Mouse (Mus musculus): ENCODE results near the gene Adamtsl1. TPM values are rescaled to one million over a fixed set of nuclear protein-coding genes. Genes with fewer than 3 reads are reported as not detected.

The Adamtsl1 gene
- polyA plus RNA-seq, 1 experiment, result 0.48 TPM

GRCm38 (mm10) chr4:85591037-85591436 is 77.1 kb downstream of the Adamtsl1 start:
- TF ChIP-seq CTCF (IDR thresholded peaks at IDR 0.05; ENCODE audit: control insufficient read depth, insufficient read depth, insufficient read length), result no peak
- no peak for TF ChIP-seq USF1 (IDR thresholded peaks at IDR 0.05; ENCODE audit: low read depth)
- no peak overlapping the region for H3ac ChIP-seq (ENCODE audit: control insufficient read depth, insufficient read length, low read depth)
- no peaks in the 10 kb centered on the region for H3K79me2 ChIP-seq (ENCODE audit: control insufficient read depth, insufficient read depth)
- H3K27me3 ChIP-seq (ENCODE audit: control insufficient read depth, insufficient read depth, insufficient read length), result no peaks in the 10 kb centered on the region
- no peaks in the 10 kb centered on the region for H3K79me3 ChIP-seq (ENCODE audit: low read depth)
- H3K36me3 ChIP-seq (ENCODE audit: control insufficient read depth, insufficient read depth), result no peaks in the 10 kb centered on the region
- H3K4me3 ChIP-seq (ENCODE audit: insufficient read depth, poor library complexity, severe bottlenecking), result no peak overlapping the region

- no peaks in the 10 kb centered on the region for H3K36me3 ChIP-seq (ENCODE audit: control insufficient read depth, insufficient read depth)
- H3K4me3 ChIP-seq (ENCODE audit: insufficient read depth, poor library complexity, severe bottlenecking), result no peak overlapping the region
- H3K79me3 ChIP-seq (ENCODE audit: low read depth), result no peaks in the 10 kb centered on the region
- H3ac ChIP-seq (ENCODE audit: control insufficient read depth, insufficient read length, low read depth), result no peak overlapping the region
- TF ChIP-seq CEBPB (IDR thresholded peaks at IDR 0.05; ENCODE audit: low read depth), result no peak
- no peak for TF ChIP-seq MYOD1 (IDR thresholded peaks at IDR 0.05; ENCODE audit: control insufficient read depth, insufficient read length, low read depth)
- TF ChIP-seq CTCF (IDR thresholded peaks at IDR 0.05; ENCODE audit: control insufficient read depth, insufficient read depth, insufficient read length), result no peak
- TF ChIP-seq USF1 (IDR thresholded peaks at IDR 0.05; ENCODE audit: low read depth), result no peak
- TF ChIP-seq MYOG (IDR thresholded peaks at IDR 0.05; ENCODE audit: control insufficient read depth, extremely low read depth, insufficient read length), result no peak
- TF ChIP-seq FOSL1 (IDR thresholded peaks at IDR 0.05; ENCODE audit: insufficient read depth, low read length, poor library complexity, severe bottlenecking), result no peak
- no peak for TF ChIP-seq MAX (IDR thresholded peaks at IDR 0.05)
- no peaks in the 10 kb centered on the region for H3K79me2 ChIP-seq (ENCODE audit: control insufficient read depth, insufficient read depth)
- no peaks in the 10 kb centered on the region for H3K27me3 ChIP-seq (ENCODE audit: control insufficient read depth, insufficient read depth, insufficient read length)
These were observed 80.2 kb downstream of the Adamtsl1 start for GRCm38 (mm10) chr4:85594159-85594558.

GRCm38 (mm10) chr4:85613331-85613730 is 99.4 kb downstream of the Adamtsl1 start:
- H3K79me2 ChIP-seq (ENCODE audit: control insufficient read depth, insufficient read depth), result no peaks in the 10 kb centered on the region
- TF ChIP-seq MYOG (IDR thresholded peaks at IDR 0.05; ENCODE audit: control insufficient read depth, extremely low read depth, insufficient read length) (no peak), CEBPB (IDR thresholded peaks at IDR 0.05; ENCODE audit: low read depth) (no peak), USF1 (IDR thresholded peaks at IDR 0.05; ENCODE audit: low read depth) (no peak), CTCF (IDR thresholded peaks at IDR 0.05; ENCODE audit: control insufficient read depth, insufficient read depth, insufficient read length) (no peak), MAX (IDR thresholded peaks at IDR 0.05) (no peak), FOSL1 (IDR thresholded peaks at IDR 0.05; ENCODE audit: insufficient read depth, low read length, poor library complexity, severe bottlenecking) (no peak), MYOD1 (IDR thresholded peaks at IDR 0.05; ENCODE audit: control insufficient read depth, insufficient read length, low read depth) (no peak)
- no peaks in the 10 kb centered on the region for H3K36me3 ChIP-seq (ENCODE audit: control insufficient read depth, insufficient read depth)
- no peak overlapping the region for H3K4me3 ChIP-seq (ENCODE audit: insufficient read depth, poor library complexity, severe bottlenecking)
- no peaks in the 10 kb centered on the region for H3K27me3 ChIP-seq (ENCODE audit: control insufficient read depth, insufficient read depth, insufficient read length)
- H3ac ChIP-seq (ENCODE audit: control insufficient read depth, insufficient read length, low read depth), result no peak overlapping the region
- H3K79me3 ChIP-seq (ENCODE audit: low read depth), result no peaks in the 10 kb centered on the region

- no peak for TF ChIP-seq CTCF (IDR thresholded peaks at IDR 0.05; ENCODE audit: control insufficient read depth, insufficient read depth, insufficient read length)
- no peak for TF ChIP-seq FOSL1 (IDR thresholded peaks at IDR 0.05; ENCODE audit: insufficient read depth, low read length, poor library complexity, severe bottlenecking)
- TF ChIP-seq MYOD1 (IDR thresholded peaks at IDR 0.05; ENCODE audit: control insufficient read depth, insufficient read length, low read depth), result no peak
- no peak for TF ChIP-seq MAX (IDR thresholded peaks at IDR 0.05)
- no peak for TF ChIP-seq USF1 (IDR thresholded peaks at IDR 0.05; ENCODE audit: low read depth)
- no peak for TF ChIP-seq CEBPB (IDR thresholded peaks at IDR 0.05; ENCODE audit: low read depth)
- TF ChIP-seq MYOG (IDR thresholded peaks at IDR 0.05; ENCODE audit: control insufficient read depth, extremely low read depth, insufficient read length), result no peak
- H3K79me3 ChIP-seq (ENCODE audit: low read depth), result no peaks in the 10 kb centered on the region
- H3K4me3 ChIP-seq (ENCODE audit: insufficient read depth, poor library complexity, severe bottlenecking), result no peak overlapping the region
- H3K79me2 ChIP-seq (ENCODE audit: control insufficient read depth, insufficient read depth), result no peaks in the 10 kb centered on the region
- H3ac ChIP-seq (ENCODE audit: control insufficient read depth, insufficient read length, low read depth), result no peak overlapping the region
- no peaks in the 10 kb centered on the region for H3K27me3 ChIP-seq (ENCODE audit: control insufficient read depth, insufficient read depth, insufficient read length)
- no peaks in the 10 kb centered on the region for H3K36me3 ChIP-seq (ENCODE audit: control insufficient read depth, insufficient read depth)
These were observed 104.8 kb downstream of the Adamtsl1 start for GRCm38 (mm10) chr4:85618746-85619145.

- no peaks in the 10 kb centered on the region for H3K79me2 ChIP-seq (ENCODE audit: control insufficient read depth, insufficient read depth)
- H3K36me3 ChIP-seq (ENCODE audit: control insufficient read depth, insufficient read depth), result no peaks in the 10 kb centered on the region
- no peak overlapping the region for H3ac ChIP-seq (ENCODE audit: control insufficient read depth, insufficient read length, low read depth)
- no peaks in the 10 kb centered on the region for H3K79me3 ChIP-seq (ENCODE audit: low read depth)
- H3K4me3 ChIP-seq (ENCODE audit: insufficient read depth, poor library complexity, severe bottlenecking), result no peak overlapping the region
- no peaks in the 10 kb centered on the region for H3K27me3 ChIP-seq (ENCODE audit: control insufficient read depth, insufficient read depth, insufficient read length)
- TF ChIP-seq CTCF (IDR thresholded peaks at IDR 0.05; ENCODE audit: control insufficient read depth, insufficient read depth, insufficient read length) (no peak), FOSL1 (IDR thresholded peaks at IDR 0.05; ENCODE audit: insufficient read depth, low read length, poor library complexity, severe bottlenecking) (no peak), MAX (IDR thresholded peaks at IDR 0.05) (no peak), MYOG (IDR thresholded peaks at IDR 0.05; ENCODE audit: control insufficient read depth, extremely low read depth, insufficient read length) (no peak), CEBPB (IDR thresholded peaks at IDR 0.05; ENCODE audit: low read depth) (no peak), USF1 (IDR thresholded peaks at IDR 0.05; ENCODE audit: low read depth) (no peak), MYOD1 (IDR thresholded peaks at IDR 0.05; ENCODE audit: control insufficient read depth, insufficient read length, low read depth) (no peak)
These were observed 105.3 kb downstream of the Adamtsl1 start for GRCm38 (mm10) chr4:85619261-85619660.

- Histone ChIP-seq H3K79me2 (ENCODE audit: control insufficient read depth, insufficient read depth) (no peaks in the 10 kb centered on the region), H3K27me3 (ENCODE audit: control insufficient read depth, insufficient read depth, insufficient read length) (no peaks in the 10 kb centered on the region), H3ac (ENCODE audit: control insufficient read depth, insufficient read length, low read depth) (no peak overlapping the region), H3K79me3 (ENCODE audit: low read depth) (no peaks in the 10 kb centered on the region), H3K4me3 (ENCODE audit: insufficient read depth, poor library complexity, severe bottlenecking) (no peak overlapping the region), H3K36me3 (ENCODE audit: control insufficient read depth, insufficient read depth) (no peaks in the 10 kb centered on the region)
- no peak for TF ChIP-seq FOSL1 (IDR thresholded peaks at IDR 0.05; ENCODE audit: insufficient read depth, low read length, poor library complexity, severe bottlenecking)
- TF ChIP-seq MYOD1 (IDR thresholded peaks at IDR 0.05; ENCODE audit: control insufficient read depth, insufficient read length, low read depth), result no peak
- TF ChIP-seq CTCF (IDR thresholded peaks at IDR 0.05; ENCODE audit: control insufficient read depth, insufficient read depth, insufficient read length), result no peak
- TF ChIP-seq USF1 (IDR thresholded peaks at IDR 0.05; ENCODE audit: low read depth), result no peak
These were observed 115.4 kb downstream of the Adamtsl1 start for GRCm38 (mm10) chr4:85629381-85629780.
